Mouse (Mus musculus) heart, embryonic 10.5 days (tissue): ENCODE data around the gene Gm42674. TPM values are rescaled to one million over a fixed set of nuclear protein-coding genes. Genes with fewer than 3 reads are reported as not detected.

Source experiments
- DNase-seq: peaks from one replicate; pipeline ENCODE4 v3.0.0-alpha.2; 2017; ENCODE audit warnings: low spot score
- H3K27ac ChIP-seq: fragments of 300-500 bp; sonication (generic); 2 replicates; pipeline ENCODE4 v1.5.1; 2016; ENCODE audit warnings: mild to moderate bottlenecking
- H3K27me3 ChIP-seq: fragments of 300-500 bp; sonication (generic); 2 replicates; pipeline ENCODE4 v1.6.1; 2016; ENCODE audit warnings: mild to moderate bottlenecking; ENCODE audit not compliant: poor library complexity, insufficient read depth, severe bottlenecking
- H3K36me3 ChIP-seq: fragments of 300-500 bp; sonication (generic); 2 replicates; pipeline ENCODE4 v1.6.1; 2016; ENCODE audit warnings: mild to moderate bottlenecking, moderate library complexity
- H3K4me1 ChIP-seq: fragments of 300-500 bp; sonication (generic); 2 replicates; pipeline ENCODE4 v1.6.1; 2016; ENCODE audit warnings: mild to moderate bottlenecking
- H3K4me3 ChIP-seq: fragments of 300-500 bp; sonication (generic); 2 replicates; pipeline ENCODE4 v1.5.1; 2016; ENCODE audit warnings: mild to moderate bottlenecking, moderate library complexity
- H3K9me3 ChIP-seq: fragments of 300-500 bp; sonication (generic); 2 replicates; pipeline ENCODE4 v1.6.1; 2016; ENCODE audit warnings: mild to moderate bottlenecking, moderate library complexity
- WGBS: fragments of 180-500 bp; shearing (Covaris S2); methylation state at CpG from one replicate; pipeline ENCODE4 v1.1.7; 2016; 5-methylcytosine and 5-hydroxymethylcytosine counted together
- polyA plus RNA-seq: library from polyadenylated mRNA; unstranded; fragments of >200 nt; fragmentation: Nextera tagmentation; extraction: Ambion mirVana; gene quantifications from 2 replicates; pipeline ENCODE4 v1.2.1, GENCODE M21; 2016

Gm42674 gene
- polyA plus RNA-seq, 1 experiment from 2014 or later, result not detected

GRCm38 (mm10) chr3:90613461-90614147, 11.9 kb downstream of the Gm42674 start:
- Histone ChIP-seq H3K9me3 (no peaks in the 10 kb centered on the region), H3K27ac (no peak overlapping the region), H3K27me3 (peaks cover 16% of the 10 kb centered on the region; the same call in 1 of the 2 replicates), H3K4me1 (peaks cover 15% of the 10 kb centered on the region), H3K36me3 (no peaks in the 10 kb centered on the region), H3K4me3 (peak overlapping the region; percentile 54)
- no peak for DNase-seq
- 52% methylated on average over 7 of the region's 7 CpGs for WGBS

- Histone ChIP-seq H3K27me3 (peaks cover 16% of the 10 kb centered on the region; the same call in 1 of the 2 replicates), H3K27ac (no peak overlapping the region), H3K9me3 (no peaks in the 10 kb centered on the region), H3K36me3 (no peaks in the 10 kb centered on the region), H3K4me1 (peaks cover 15% of the 10 kb centered on the region), H3K4me3 (no peak overlapping the region)
- no peak for DNase-seq
- 84% methylated on average over 6 of the region's 6 CpGs for WGBS
Measured at GRCm38 (mm10) chr3:90614148-90614530, 12.4 kb downstream of the Gm42674 start.

DNA sequence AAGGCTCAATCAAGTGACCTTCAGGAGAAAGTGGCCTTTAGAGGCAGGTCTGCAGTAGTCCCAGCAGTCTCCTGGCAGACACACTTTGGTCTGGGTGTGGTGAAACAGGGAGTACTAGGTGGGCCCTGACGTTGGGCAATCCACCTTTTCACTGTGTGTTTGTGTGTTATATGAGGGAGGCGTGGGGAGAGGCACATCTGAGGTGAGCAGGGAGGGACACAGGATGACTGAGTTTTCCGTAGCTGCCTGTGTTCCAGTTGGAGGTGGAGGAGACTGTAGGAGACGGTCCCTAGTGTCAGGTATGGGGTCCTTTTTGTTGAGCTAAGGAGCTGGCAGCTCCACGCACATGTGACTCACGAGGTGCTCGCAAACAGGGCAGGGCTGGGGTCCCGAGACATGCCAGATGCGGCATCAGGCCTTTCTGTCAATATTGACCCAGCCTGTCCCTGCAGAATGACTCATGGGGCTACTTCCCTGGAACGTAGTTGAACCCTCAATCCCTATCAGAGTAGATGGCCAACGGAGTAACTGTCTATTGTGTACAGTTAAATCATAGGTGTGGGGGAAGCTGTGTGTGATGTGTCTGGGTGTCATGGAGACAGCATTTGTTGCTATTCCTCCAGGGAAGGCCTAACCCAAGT, 13.0 kb downstream of the Gm42674 start:
- DNase-seq, result no peak
- H3K27me3 ChIP-seq, result peaks cover 16% of the 10 kb centered on the region; the same call in 1 of the 2 replicates
- 70% methylated on average over 11 of the region's 11 CpGs for WGBS

GRCm38 (mm10) chr3:90615415-90615814, 13.7 kb downstream of the Gm42674 start:
- Histone ChIP-seq H3K27ac (no peak overlapping the region), H3K4me1 (peaks cover 15% of the 10 kb centered on the region), H3K36me3 (no peaks in the 10 kb centered on the region), H3K27me3 (peaks cover 16% of the 10 kb centered on the region; the same call in 1 of the 2 replicates), H3K9me3 (no peaks in the 10 kb centered on the region), H3K4me3 (no peak overlapping the region)
- WGBS, result 11% methylated on average over 7 of the region's 7 CpGs
- DNase-seq, result peak; percentile 81

More for the DNA sequence above, 13.0 kb downstream of the Gm42674 start:
- peaks cover 15% of the 10 kb centered on the region for H3K4me1 ChIP-seq
- no peak overlapping the region for H3K4me3 ChIP-seq
- no peaks in the 10 kb centered on the region for H3K36me3 ChIP-seq
- H3K27ac ChIP-seq, result no peak overlapping the region
- no peaks in the 10 kb centered on the region for H3K9me3 ChIP-seq

DNA sequence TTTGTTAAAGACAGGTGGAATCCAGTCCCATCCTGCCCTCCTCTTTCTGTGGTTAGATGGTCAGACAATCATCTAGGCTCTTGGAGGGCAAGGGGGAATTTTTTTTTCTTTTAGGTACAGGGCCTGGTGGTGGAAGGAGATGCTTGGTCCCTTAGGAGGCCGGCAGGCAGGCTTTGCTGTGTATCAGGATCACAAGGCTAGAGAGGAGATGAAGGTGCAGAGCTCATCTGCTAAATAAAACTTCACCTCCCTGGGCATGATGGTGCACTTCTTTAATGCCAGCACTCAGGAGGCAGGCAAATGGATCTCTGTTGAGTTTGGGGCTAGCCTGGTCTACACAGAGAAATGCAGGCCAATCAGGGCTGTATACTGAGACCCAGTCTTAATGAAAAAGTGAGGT, 14.2 kb downstream of the Gm42674 start:
- Histone ChIP-seq H3K4me3 (no peak overlapping the region), H3K36me3 (no peaks in the 10 kb centered on the region), H3K27me3 (peaks cover 20% of the 10 kb centered on the region; the same call in 1 of the 2 replicates), H3K27ac (no peak overlapping the region), H3K4me1 (peaks cover 15% of the 10 kb centered on the region), H3K9me3 (no peaks in the 10 kb centered on the region)
- no peak for DNase-seq
- WGBS, result 70% methylated on average over 1 of the region's 1 CpGs

- 17% methylated on average over 1 of the region's 1 CpGs for WGBS
- H3K9me3 ChIP-seq, result no peaks in the 10 kb centered on the region
- peaks cover 20% of the 10 kb centered on the region; the same call in 1 of the 2 replicates for H3K27me3 ChIP-seq
- DNase-seq, result no peak
- no peak overlapping the region for H3K4me3 ChIP-seq
- H3K27ac ChIP-seq, result no peak overlapping the region
- no peaks in the 10 kb centered on the region for H3K36me3 ChIP-seq
- peaks cover 15% of the 10 kb centered on the region for H3K4me1 ChIP-seq
Measured at GRCm38 (mm10) chr3:90617586-90617985, 15.9 kb downstream of the Gm42674 start.

DNA sequence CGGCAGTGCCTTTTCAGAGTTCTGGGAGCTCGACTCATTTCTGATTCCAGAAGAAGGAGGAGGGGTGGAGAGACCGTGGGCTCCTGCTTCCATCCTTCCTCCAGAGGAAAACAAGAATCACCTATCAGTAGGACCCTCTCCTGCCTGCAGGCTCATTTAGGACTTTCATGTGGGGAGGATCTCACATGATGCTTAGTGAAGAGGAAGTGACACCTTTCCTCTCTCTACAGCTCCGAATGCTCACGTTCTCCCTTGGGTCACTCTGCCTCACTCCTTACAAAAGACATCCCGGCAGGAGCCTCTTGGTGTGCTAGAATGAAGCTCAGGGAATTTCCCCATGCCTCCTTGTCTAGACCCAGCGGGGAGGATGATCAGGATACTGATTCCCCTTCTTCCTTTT, 19.8 kb downstream of the Gm42674 start:
- Histone ChIP-seq H3K4me3 (no peak overlapping the region), H3K36me3 (no peaks in the 10 kb centered on the region), H3K4me1 (peaks cover 7% of the 10 kb centered on the region; the same call in 1 of the 2 replicates), H3K27ac (no peak overlapping the region), H3K9me3 (no peaks in the 10 kb centered on the region), H3K27me3 (peaks cover 4% of the 10 kb centered on the region; the same call in 1 of the 2 replicates)
- no peak for DNase-seq
- WGBS, result 46% methylated on average over 7 of the region's 7 CpGs

DNA sequence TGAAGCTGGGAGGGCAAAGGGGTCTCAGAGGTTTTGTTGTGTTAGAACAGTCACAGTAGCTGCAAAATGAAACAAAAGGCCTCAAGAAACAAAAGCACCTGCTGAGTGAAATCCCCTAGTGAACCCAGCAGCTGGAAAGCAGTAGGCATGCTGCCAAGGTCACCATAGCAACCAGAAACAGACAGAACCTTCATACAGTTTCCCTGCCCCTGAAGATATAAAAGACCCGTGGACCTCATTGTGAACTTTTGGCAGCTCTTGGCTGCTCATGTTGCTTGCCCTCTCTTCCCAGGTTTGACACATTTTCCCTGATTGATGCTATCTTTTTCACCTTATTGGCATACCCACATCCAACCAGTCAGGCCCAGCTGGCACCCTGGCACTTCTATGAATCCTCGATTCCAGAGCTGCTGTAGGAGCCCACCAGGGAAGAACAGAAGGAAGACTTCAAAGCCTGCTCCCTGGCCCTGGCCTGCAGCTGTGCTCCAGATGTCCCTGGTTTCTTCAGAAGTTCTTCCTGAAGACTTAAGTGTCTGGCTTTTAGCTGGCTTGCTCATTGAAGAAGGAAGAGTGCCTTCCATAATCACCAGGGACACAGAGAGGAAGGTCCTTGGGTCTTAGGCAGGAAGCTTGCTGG, 21.8 kb downstream of the Gm42674 start:
- Histone ChIP-seq H3K27ac (no peak overlapping the region), H3K4me1 (peaks cover 7% of the 10 kb centered on the region; the same call in 1 of the 2 replicates), H3K27me3 (peaks cover 4% of the 10 kb centered on the region; the same call in 1 of the 2 replicates), H3K4me3 (no peak overlapping the region), H3K9me3 (no peaks in the 10 kb centered on the region), H3K36me3 (no peaks in the 10 kb centered on the region)
- DNase-seq, result no peak
- 46% methylated on average over 2 of the region's 2 CpGs for WGBS

DNA sequence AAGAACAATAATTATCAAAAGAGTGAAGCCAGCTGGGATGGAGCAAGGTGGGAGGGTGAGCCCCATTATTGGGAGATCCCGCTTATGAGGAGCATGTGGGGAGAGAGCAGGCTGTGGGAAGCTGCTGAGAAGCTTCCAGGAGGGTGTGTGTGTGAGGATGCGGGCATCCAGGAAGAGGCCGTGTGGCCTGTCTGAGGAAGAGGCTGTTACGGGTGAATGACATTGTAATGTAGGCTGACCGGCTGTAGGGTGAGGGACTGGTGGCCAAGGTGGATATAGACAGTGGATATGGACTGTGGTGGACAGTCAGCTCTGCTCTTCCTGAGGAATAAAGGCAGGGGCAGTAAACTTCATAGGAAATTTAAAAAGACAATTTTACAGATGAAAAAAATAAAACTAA, 23.8 kb downstream of the Gm42674 start:
- WGBS, result 80% methylated on average over 5 of the region's 5 CpGs
- no peak overlapping the region for H3K27ac ChIP-seq
- peaks cover 3% of the 10 kb centered on the region; the same call in 1 of the 2 replicates for H3K27me3 ChIP-seq
- no peaks in the 10 kb centered on the region for H3K36me3 ChIP-seq
- DNase-seq, result peak; percentile 25
- no peaks in the 10 kb centered on the region for H3K9me3 ChIP-seq
- peaks cover 7% of the 10 kb centered on the region; the same call in 1 of the 2 replicates for H3K4me1 ChIP-seq
- H3K4me3 ChIP-seq, result no peak overlapping the region

GRCm38 (mm10) chr3:90626266-90627021, 24.7 kb downstream of the Gm42674 start:
- DNase-seq, result peak; percentile 25

DNA sequence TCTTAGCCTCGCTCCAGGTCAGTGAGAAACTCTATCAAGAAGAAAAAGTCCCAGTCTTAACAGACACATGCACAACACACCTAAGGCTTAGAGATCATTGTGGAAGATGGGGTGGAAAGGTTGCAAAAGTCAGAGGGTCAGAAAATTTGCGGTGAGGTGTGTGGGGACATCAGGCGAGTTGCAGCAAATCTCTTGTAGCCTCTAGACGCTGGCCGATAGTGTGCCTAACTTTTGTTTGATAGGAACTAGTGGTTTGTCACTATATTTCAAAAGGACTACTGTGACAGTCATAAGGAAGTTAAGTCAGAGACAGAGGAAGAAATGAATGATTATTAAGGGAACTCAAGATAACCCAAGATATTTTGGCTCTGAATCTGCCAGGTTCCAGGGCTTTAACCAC, 25.7 kb downstream of the Gm42674 start:
- no peaks in the 10 kb centered on the region for H3K27me3 ChIP-seq
- no peak overlapping the region for H3K27ac ChIP-seq
- WGBS, result 83% methylated on average over 5 of the region's 5 CpGs

More at GRCm38 (mm10) chr3:90626266-90627021, 24.7 kb downstream of the Gm42674 start:
- H3K9me3 ChIP-seq, result no peaks in the 10 kb centered on the region
- peaks cover 7% of the 10 kb centered on the region; the same call in 1 of the 2 replicates for H3K4me1 ChIP-seq
- no peak overlapping the region for H3K27ac ChIP-seq
- H3K36me3 ChIP-seq, result no peaks in the 10 kb centered on the region
- no peaks in the 10 kb centered on the region for H3K27me3 ChIP-seq
- no peak overlapping the region for H3K4me3 ChIP-seq
- WGBS, result 76% methylated on average over 9 of the region's 9 CpGs

DNA sequence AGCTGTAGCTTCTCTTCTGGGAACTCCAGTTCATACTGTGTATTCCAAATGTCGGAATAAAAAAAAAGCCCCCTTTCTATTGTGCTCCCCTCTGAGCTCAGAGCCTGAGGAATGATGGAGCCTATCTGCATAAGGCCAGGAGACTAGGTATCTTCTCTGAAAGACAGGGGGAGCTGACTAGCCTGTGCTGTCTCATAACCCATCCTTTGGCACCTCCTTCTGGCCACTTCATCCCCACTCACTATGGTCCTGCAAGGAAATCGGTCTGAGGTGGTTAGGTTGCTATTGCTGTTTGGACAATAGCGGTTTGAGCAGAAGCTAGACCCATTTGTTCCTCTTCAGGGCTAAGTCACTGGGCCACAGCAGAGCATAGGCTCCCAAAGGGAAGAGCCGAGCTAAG, 26.1 kb downstream of the Gm42674 start:
- Histone ChIP-seq H3K27ac (no peak overlapping the region), H3K27me3 (no peaks in the 10 kb centered on the region), H3K9me3 (no peaks in the 10 kb centered on the region; the same call in 1 of the 2 replicates), H3K4me1 (peaks cover 7% of the 10 kb centered on the region; the same call in 1 of the 2 replicates), H3K4me3 (no peak overlapping the region), H3K36me3 (no peaks in the 10 kb centered on the region)
- peak; percentile 74 for DNase-seq
- WGBS, result 48% methylated on average over 4 of the region's 4 CpGs

More for the DNA sequence above, 25.7 kb downstream of the Gm42674 start:
- Histone ChIP-seq H3K4me3 (no peak overlapping the region), H3K9me3 (no peaks in the 10 kb centered on the region; the same call in 1 of the 2 replicates), H3K4me1 (peaks cover 7% of the 10 kb centered on the region; the same call in 1 of the 2 replicates), H3K36me3 (no peaks in the 10 kb centered on the region)
- no peak for DNase-seq
